Mouse (Mus musculus) gastrocnemius, adult 8-10 months (tissue): ENCODE measurements around the gene Arhgef10l. TPM values are rescaled to one million over a fixed set of nuclear protein-coding genes. Genes with fewer than 3 reads are reported as not detected.

ENCODE experiments used
- DNase-seq, 2 experiments: peaks; one replicate each; pipeline ENCODE4 v3.0.0; 2022; ENCODE audit warnings: low spot score in 2 of 2
- total RNA-seq, 4 experiments: library from RNA; stranded (reverse); gene quantifications; 2 replicates each; pipeline ENCODE4 v1.2.4; 2022

The Arhgef10l gene
- total RNA-seq, 4 experiments from 2014 or later: 50.0 to 66.3 (median 54.8) TPM

- no peak for DNase-seq
Measured at GRCm38 (mm10) chr4:140694551-140695060, 28.8 kb upstream of the Arhgef10l start.

GRCm38 (mm10) chr4:140693513-140693912 lies 27.7 kb upstream of the Arhgef10l start:
- DNase-seq: no peak

- DNase-seq: no peak
Measured at GRCm38 (mm10) chr4:140691481-140691880, 25.7 kb upstream of the Arhgef10l start.

GRCm38 (mm10) chr4:140689873-140690655 lies 24.3 kb upstream of the Arhgef10l start:
- DNase-seq: no peak

DNA sequence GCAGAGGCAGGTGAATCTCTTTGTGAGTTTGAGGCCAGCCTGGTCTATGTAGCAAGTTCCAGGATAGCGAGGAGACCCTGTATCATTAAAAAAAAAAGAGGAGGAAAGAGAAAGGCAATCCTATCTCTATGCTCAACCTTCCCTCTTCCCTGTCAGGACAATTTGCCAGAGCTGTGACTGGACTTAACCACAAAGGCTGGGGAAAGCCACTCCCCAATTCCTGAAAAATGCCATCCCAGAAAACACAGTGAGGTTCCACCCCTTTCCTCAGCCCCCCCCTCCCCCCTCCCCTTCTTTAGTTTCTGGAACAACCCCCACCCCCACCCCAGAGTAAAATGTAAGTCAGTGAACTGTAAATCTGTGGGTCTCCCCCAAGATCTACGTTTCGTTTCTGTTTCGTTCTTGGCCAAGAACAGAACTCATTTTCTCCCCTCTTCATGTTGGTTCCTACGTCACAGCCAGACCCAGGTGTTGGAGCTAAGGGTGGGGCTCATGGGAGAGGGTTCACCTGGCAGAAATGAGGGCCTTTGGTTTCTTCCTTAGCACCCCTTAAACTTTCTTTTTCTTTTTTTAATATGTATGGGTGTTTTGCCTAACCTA lies 23.1 kb upstream of the Arhgef10l start:
- no peak for DNase-seq

DNA sequence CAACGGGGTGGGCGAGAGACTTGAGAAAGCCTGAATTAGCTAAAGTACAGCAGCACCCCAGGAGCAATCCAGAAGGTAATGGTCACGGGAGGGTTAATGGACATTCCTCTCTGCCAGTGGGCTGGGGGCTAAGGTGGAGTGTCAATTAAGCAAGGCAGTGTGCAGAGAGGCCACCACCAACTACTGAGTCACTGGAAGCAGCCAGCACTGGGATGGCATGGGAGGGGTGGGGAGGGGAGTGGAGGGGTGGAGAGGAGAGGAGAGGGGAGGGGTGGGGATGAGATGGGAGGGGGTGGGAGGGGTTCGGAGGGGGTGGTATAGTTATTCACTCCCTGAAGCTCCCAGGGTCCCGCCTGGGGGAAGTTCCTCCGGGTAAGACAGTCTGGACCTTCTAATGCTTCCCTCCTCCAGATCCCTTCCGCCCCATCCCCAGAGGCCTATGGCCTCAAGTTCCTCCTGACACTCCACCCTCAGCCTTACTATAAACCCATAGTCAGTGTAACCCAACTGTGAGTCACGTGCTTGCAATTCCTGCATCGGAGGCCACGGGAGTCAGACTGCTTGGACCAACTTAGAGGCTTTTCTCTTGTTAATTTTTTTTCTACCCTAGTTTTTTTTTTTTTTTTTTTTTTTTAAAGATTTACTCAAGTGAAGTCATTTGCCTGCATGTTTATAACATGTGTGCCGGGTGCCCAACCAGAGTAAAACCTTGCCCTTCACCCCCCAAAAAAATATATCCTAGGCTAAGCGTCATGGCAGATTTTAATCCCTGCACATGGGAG lies 22.4 kb upstream of the Arhgef10l start:
- no peak for DNase-seq

- DNase-seq: no peak
Measured at GRCm38 (mm10) chr4:140684881-140685303, 19.1 kb upstream of the Arhgef10l start.

- DNase-seq: peak in 1 of 2 experiments; percentile 59
Measured at GRCm38 (mm10) chr4:140684141-140684871, 18.5 kb upstream of the Arhgef10l start.

DNA sequence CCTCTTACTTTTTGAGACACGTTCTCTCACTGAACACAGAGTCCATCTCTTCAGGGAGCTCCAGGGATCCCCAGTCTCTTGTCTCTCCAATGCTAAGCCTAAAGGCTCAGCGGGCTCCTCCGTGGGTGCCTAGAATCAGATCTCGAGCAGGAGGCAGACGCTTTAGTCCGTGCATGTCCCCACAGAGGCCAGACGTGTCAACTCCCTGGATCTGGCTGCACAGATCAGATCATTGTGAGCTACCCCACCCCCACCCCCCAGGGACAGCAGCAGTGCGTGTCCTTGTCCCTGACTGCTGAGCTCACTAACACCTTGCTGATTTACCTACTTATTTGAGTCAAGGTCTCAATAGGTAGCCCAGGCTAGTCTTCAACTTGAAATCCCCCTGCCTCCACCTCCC lies 17.8 kb upstream of the Arhgef10l start:
- no peak for DNase-seq

DNA sequence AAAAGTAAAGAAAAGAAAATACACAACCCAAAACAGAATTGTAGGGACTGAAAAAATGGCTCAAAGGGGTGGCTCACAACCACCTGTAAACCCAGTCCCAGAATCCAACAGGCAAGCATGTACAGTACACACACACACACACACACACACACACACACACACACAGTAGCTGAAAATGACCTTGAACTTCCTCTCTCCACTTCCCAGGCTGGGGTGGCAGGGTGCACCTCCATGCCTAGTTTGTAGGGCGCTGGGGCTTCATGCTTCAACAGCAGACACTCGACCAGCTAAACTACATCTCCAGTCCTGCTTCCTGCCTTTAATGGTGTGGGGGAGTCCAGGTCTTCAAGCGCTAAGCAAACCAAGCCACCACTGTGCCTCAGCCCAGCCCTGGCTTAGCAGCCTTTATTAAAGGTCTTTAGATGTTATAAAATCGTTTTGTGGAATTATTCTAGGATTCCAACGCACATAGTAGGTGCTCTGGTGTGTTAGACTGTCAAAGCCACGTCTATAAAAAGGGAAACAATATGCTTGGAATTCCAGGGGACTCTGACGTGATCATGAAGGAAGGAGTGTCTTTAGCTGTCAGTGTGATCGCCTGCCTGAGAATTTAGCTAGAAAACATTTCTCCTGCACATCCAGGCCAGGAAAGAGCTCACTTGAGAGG lies 15.1 kb upstream of the Arhgef10l start:
- DNase-seq: no peak

- DNase-seq: peak; percentile 63 to 64
Measured at GRCm38 (mm10) chr4:140679723-140680380, 14.0 kb upstream of the Arhgef10l start.

DNA sequence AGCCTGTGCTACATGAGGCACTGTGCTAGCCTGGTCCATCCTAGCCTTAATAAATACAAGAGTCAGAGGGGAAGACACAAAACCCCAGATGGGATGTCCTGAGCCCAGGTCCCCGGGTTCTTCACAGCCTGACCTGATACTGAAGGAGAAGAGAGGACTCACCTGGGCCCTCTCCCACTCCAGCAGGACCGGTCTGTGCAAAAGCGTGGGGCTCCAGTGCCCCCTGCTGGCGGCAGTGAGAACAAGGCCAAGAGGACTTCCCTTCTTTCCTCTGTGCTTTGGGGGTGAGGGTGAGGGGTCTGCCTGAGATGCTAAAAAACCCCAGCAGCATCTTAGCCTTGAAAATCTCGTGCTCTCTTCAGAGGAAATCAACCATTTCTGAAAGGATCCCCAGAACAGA lies 13.2 kb upstream of the Arhgef10l start:
- no peak for DNase-seq

DNA sequence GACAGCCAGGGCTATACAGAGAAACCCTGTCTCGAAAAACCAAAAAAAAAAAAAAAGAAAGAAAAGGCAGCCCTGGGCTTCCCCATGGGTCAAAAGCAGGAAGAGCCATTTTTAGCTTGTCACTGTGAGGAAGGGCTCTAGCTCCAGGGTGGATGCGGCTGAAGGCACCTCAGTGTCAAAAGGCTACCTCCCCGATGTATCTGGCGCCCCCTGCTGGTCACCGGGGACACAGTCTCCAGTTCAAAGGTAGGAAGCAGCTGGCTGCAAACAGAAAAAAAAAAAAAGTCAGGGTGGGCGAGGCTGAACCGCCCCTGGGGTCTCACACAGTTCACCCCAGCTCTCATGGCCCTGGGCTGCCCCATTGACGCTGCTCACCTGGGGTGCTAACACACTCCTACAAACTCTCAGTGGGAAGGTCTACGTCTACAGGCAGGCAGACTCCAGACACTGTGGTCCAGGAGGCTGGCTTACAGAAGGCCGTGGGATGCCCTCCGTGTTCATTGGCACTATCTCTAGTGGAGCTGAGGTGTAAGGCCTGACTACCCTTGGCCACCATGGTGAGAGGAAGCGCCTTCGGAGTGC lies 8.6 kb upstream of the Arhgef10l start:
- peak; percentile 63 to 73 for DNase-seq

- no peak for DNase-seq
Measured at GRCm38 (mm10) chr4:140673527-140674264, 7.9 kb upstream of the Arhgef10l start.

DNA sequence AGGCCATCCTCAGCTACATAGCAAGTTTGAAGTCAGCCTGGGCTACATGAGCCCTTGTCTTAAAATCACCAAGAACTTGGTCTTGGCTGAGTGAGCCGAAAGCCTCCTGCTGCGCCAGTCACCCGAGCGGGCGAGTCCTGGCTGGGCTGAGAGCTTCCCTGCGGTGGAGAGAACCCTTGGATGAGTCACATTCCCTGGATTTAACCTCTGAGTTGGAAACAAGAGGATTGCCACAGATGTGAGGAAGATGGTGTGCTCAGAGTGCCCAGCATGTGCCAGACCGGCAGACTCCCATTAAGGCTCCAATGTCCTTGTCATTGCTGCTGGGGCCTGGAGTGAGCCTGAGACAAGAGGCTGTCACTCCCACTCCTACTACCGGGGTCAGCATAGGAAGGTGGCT lies 2.0 kb upstream of the Arhgef10l start:
- DNase-seq: no peak

GRCm38 (mm10) chr4:140665053-140665452 lies 759 bp downstream of the Arhgef10l start:
- no peak for DNase-seq

DNA sequence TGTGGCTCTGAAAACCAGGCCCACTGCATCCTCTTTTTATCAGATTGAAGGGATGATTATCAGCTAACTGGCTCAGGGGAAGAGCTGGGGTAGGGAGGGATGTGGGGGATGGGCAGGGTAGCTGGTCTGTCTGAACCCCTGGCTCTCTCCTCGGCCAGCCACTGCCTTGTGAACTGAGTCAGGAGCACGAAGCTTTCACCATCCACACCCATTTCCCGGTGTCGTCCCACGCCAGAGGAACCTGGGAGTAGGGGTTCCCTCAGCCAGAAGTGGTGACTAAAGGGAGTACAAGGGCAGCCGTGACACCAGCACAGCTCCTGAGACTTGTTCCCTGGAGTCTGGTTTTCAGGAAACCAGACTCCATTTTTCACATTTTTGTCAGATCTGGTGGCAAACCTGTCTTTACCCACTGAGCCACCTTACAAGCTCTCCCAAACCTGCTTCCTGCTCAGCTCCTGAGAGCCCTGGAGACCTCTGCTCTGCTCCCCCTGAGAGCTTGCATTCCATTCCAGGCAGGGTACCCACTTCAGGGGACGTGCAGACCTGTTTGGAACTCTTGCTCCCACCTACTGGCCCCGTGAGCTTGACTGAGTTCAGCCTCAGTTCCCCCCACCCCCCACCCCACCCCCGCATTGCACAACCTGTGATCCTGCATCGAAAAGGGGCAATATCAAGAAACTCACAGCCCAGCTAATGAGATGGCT lies 2.8 kb downstream of the Arhgef10l start:
- no peak for DNase-seq

DNA sequence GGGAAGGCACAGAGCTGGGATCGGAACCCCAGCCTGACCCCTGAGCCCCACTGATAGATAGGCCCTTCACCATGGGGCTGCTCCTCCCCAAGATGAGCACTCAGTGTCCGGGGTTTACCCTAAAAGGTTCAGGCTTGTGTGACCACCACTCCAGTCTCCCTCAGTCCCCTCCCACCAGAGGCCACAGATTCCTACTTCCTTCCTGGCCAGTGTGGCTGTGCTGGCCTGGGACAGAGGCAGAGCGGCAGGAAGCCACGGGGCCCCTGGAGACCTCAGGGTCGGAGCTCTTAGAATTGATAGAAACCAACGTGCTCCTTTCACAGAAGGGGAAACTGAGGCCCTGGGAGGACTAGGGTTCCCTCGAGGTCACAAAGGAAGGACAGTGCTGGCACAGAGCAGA lies 3.4 kb downstream of the Arhgef10l start:
- DNase-seq: no peak
